Mouse (Mus musculus) limb, embryonic 15.5 days (tissue): Measurements from ENCODE around the gene Pgrmc2. TPM values are rescaled to one million over a fixed set of nuclear protein-coding genes. Genes with fewer than 3 reads are reported as not detected.

Experiments
- ATAC-seq: fragments of 200-750 bp; cut with Nextera tagmentation; 2 replicates; pipeline ENCODE4 v1.8.0; 2017; ENCODE audit warnings: low read depth, moderate TSS enrichment; ENCODE audit not compliant: insufficient number of reproducible peaks, low FRiP score, low TSS enrichment
- H3K27ac ChIP-seq: fragments of 300-500 bp; sonication (generic); 2 replicates; pipeline ENCODE4 v1.5.1; 2015; ENCODE audit warnings: moderate library complexity, mild to moderate bottlenecking, inconsistent platforms
- H3K27me3 ChIP-seq: fragments of 300-500 bp; sonication (generic); 2 replicates; pipeline ENCODE4 v1.6.1; 2015; ENCODE audit warnings: inconsistent platforms
- H3K36me3 ChIP-seq: fragments of 300-500 bp; sonication (generic); 2 replicates; pipeline ENCODE4 v1.6.1; 2015; ENCODE audit warnings: inconsistent platforms
- H3K4me1 ChIP-seq: fragments of 300-500 bp; sonication (generic); 2 replicates; pipeline ENCODE4 v1.6.1; 2015; ENCODE audit warnings: inconsistent platforms
- H3K4me2 ChIP-seq: fragments of 300-500 bp; sonication (generic); 2 replicates; pipeline ENCODE4 v1.6.1; 2015; ENCODE audit warnings: mild to moderate bottlenecking, inconsistent platforms
- H3K4me3 ChIP-seq: fragments of 300-500 bp; sonication (generic); 2 replicates; pipeline ENCODE4 v1.5.1; 2015; ENCODE audit warnings: mild to moderate bottlenecking, inconsistent platforms
- H3K9ac ChIP-seq: fragments of 300-500 bp; sonication (generic); 2 replicates; pipeline ENCODE4 v1.6.1; 2015; ENCODE audit warnings: inconsistent platforms
- H3K9me3 ChIP-seq: fragments of 300-500 bp; sonication (generic); 2 replicates; pipeline ENCODE4 v1.6.1; 2016; ENCODE audit warnings: inconsistent platforms
- WGBS: fragments of 180-500 bp; shearing (Covaris S2); methylation state at CpG from one replicate; pipeline ENCODE4 v1.1.7; 2015; 5-methylcytosine and 5-hydroxymethylcytosine counted together
- polyA plus RNA-seq: library from polyadenylated mRNA; unstranded; fragments of >200 nt; fragmentation: Nextera tagmentation; extraction: Ambion mirVana; gene quantifications from 2 replicates; pipeline ENCODE4 v1.2.1, GENCODE M21; 2015

Pgrmc2 gene
- polyA plus RNA-seq, 1 experiment from 2014 or later = 46.2 TPM

DNA sequence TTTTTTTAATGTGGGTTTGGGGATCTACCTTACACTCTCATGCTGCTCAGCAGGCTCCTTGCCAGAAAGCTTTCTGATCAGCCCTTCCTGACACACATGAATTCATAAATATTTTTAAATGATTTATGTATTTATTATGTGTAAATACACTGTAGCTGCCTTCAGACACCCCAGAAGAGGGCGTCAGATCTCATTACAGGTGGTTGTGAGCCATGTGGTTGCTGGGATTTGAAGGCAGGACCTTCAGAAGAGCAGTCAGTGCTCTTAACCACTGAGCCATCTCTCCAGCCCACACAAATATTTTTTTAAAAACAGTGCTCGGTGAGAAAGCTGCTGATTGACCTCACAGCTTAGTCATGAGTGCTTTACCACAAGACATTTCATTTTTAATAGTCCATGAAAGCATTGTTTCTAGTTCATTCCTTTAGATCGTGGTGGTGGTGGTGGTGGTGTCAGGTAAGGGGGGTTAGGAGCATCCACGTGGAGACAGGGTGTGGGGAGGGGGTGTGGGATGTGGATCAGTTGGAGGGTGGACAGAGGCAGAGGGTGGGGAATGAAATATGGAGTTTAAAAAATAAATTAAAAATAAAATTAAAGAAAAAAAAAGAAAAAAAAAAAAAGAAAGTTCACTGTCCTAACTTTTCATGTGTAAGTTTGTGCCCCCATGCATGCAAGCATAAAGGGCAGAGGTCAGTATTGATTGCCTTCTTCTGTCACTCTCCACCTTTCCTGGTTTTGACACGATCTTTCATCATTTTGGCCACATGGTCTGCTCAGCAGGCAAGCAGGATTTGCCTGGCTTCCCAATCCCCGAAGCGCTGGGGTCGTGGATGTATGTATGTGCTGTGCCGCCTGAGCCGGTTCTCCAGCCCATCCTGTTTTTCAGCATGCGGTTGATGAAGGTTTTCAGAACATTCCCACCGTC lies 51.3 kb downstream of the Pgrmc2 start:
- Histone ChIP-seq H3K4me3 (no peak overlapping the region), H3K4me1 (no peaks in the 10 kb centered on the region), H3K4me2 (no peak overlapping the region), H3K9me3 (no peaks in the 10 kb centered on the region), H3K27me3 (no peaks in the 10 kb centered on the region), H3K9ac (no peak overlapping the region), H3K27ac (no peak overlapping the region), H3K36me3 (no peaks in the 10 kb centered on the region)
- WGBS = 79% methylated on average over 12 of the region's 12 CpGs
- ATAC-seq = no peak

DNA sequence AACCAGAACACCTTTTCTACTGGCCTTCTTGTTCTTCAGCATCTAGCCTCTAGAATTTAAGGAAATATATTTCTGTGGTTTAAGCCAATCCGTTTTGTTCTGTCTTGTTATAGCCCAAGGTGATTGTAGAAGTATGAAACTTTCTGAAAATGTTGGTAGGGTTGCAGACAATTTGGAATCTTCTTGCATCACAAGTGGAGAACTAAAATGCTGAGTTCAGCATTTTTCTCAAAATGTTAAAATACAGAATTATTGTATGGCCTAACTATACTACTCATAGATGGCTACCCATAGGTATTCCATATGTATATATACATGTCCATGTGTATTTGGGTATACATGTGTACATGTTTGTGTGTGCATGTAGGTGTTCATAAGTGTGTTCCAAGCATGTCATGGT lies 52.1 kb downstream of the Pgrmc2 start:
- H3K4me2 ChIP-seq = no peak overlapping the region
- H3K27ac ChIP-seq = no peak overlapping the region
- 78% methylated on average over 1 of the region's 1 CpGs for WGBS
- H3K9ac ChIP-seq = no peak overlapping the region
- ATAC-seq = no peak
- no peaks in the 10 kb centered on the region for H3K4me1 ChIP-seq
- no peak overlapping the region for H3K4me3 ChIP-seq
- no peaks in the 10 kb centered on the region for H3K9me3 ChIP-seq
- no peaks in the 10 kb centered on the region for H3K36me3 ChIP-seq
- H3K27me3 ChIP-seq = no peaks in the 10 kb centered on the region

DNA sequence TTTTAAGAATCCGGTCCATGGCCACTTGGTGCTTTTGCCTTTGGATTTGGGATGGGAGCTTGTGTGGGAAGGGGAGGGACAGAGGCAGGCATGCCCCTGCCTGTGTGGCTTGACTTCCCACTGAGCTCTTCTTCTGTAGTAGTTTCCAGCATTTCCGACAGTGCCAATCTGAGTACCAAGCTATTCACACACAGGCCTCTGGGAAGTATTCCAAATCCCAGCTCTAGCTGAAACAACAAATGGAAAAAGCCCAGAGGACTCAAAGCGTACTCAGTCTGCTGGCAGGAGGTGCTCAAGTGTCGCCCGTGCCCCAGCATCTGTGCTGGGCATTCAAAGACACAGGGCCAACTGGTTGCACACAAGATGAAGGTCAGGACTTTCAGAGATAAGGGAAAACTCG lies 60.9 kb downstream of the Pgrmc2 start:
- no peak for ATAC-seq
- Histone ChIP-seq H3K4me2 (no peak overlapping the region), H3K27me3 (no peaks in the 10 kb centered on the region), H3K9ac (no peak overlapping the region), H3K9me3 (no peaks in the 10 kb centered on the region), H3K4me3 (no peak overlapping the region), H3K4me1 (no peaks in the 10 kb centered on the region), H3K36me3 (no peaks in the 10 kb centered on the region), H3K27ac (no peak overlapping the region)
- WGBS = 61% methylated on average over 6 of the region's 6 CpGs

DNA sequence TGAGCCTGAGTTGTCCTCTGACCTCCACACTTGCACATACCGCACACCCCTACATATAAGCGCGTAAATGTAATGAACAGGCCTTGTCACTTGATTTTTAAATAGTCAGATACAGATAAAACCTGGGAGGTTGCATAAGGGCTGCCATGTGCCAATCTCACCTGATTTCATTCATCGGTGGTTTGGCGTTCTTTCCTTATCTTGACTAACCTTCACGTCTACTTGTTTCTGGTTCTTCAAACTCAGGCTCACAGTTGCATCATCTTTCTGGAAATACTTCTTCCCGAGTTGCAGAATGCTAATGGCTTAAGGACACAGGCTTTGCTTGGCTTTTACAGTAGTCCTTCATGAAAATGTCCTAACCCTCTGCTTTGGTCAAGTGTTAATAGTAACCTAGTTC lies 62.2 kb downstream of the Pgrmc2 start:
- Histone ChIP-seq H3K27ac (no peak overlapping the region), H3K4me3 (no peak overlapping the region), H3K4me1 (no peaks in the 10 kb centered on the region), H3K9ac (no peak overlapping the region), H3K4me2 (no peak overlapping the region), H3K27me3 (no peaks in the 10 kb centered on the region), H3K9me3 (no peaks in the 10 kb centered on the region), H3K36me3 (no peaks in the 10 kb centered on the region)
- 85% methylated on average over 7 of the region's 7 CpGs for WGBS
- ATAC-seq = no peak

DNA sequence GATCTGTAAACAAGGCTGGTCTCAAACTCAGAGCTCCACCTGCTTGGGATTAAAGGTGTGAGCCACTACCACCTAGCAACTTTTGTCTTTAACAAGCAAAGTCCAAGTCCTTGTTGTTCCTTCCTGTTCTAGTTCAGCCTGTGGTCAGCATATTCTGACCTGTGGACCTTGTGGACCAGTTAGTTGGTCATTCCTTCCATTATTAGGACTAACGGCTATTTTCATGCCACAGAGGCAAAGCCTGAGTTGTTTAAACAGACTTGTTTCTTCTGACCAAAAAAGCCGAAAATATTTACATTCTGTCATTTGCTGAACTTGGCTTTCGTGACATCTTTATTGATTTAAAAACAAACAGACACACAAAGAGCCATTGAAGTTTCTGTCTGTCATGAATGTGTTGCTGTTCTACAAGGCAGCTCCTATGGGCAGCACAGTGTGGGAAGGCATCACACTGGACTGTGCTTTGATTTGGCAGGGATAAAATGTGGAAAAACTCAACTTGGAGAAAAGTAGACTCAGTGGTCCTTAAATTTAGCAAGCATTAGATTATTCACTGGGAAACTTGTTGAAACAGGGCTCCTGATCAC lies 64.7 kb downstream of the Pgrmc2 start:
- WGBS = 70% methylated on average over 3 of the region's 3 CpGs
- H3K27ac ChIP-seq = no peak overlapping the region
- no peaks in the 10 kb centered on the region for H3K4me1 ChIP-seq
- no peak for ATAC-seq
- H3K9me3 ChIP-seq = no peaks in the 10 kb centered on the region
- H3K36me3 ChIP-seq = no peaks in the 10 kb centered on the region
- no peak overlapping the region for H3K9ac ChIP-seq
- no peak overlapping the region for H3K4me2 ChIP-seq
- H3K27me3 ChIP-seq = no peaks in the 10 kb centered on the region
- H3K4me3 ChIP-seq = no peak overlapping the region

Other genes starting within 250 kb of the Pgrmc2 start
- gene Mfsd8, start 236.2 kb downstream of the Pgrmc2 start, polyA plus RNA-seq = 8.0 and 8.7 TPM in 2 replicates
- gene Abhd18, start 236.1 kb downstream of the Pgrmc2 start, polyA plus RNA-seq = 8.8 and 9.3 TPM in 2 replicates
- gene 1700034I23Rik, start 180.5 kb downstream of the Pgrmc2 start, polyA plus RNA-seq = 0.07 and 0.10 TPM in 2 replicates
- gene Larp1b, start 133.2 kb downstream of the Pgrmc2 start, polyA plus RNA-seq = 2.2 and 3.3 TPM in 2 replicates